Mouse (Mus musculus): Measurements from ENCODE around the gene Pkig. TPM values are rescaled to one million over a fixed set of nuclear protein-coding genes. Genes with fewer than 3 reads are reported as not detected.

Gene Pkig
- total and polyA plus RNA-seq, 3 experiments = 214 to 344 (median 237) TPM

- Histone ChIP-seq H3K4me3 (no peak overlapping the region), H3K27me3 (ENCODE audit: control insufficient read depth, insufficient read depth, low read length) (no peaks in the 10 kb centered on the region), H3K79me2 (replicated peaks; ENCODE audit: control insufficient read depth, insufficient read depth, low read length) (no peaks in the 10 kb centered on the region), H3K27ac (no peak overlapping the region), H3K36me3 (ENCODE audit: control insufficient read depth, insufficient read depth, low read length) (no peaks in the 10 kb centered on the region), H3K4me1 (ENCODE audit: control insufficient read depth, insufficient read depth, low read length) (peaks cover 2% of the 10 kb centered on the region; the same call in 1 of the 2 replicates), H3K9ac (ENCODE audit: low read depth, low read length) (no peak overlapping the region)
- TF ChIP-seq CTCF (IDR thresholded peaks at IDR 0.05) (no peak), EP300 (IDR thresholded peaks at IDR 0.05; ENCODE audit: insufficient read depth, low read depth, low read length) (no peak), POLR2A (IDR thresholded peaks at IDR 0.05; ENCODE audit: insufficient read depth, low read depth, low read length) (no peak)
- intact Hi-C loops (cut with DNase I) = no loop called here
- DNase-seq = no peak
- WGBS = 66% methylated on average over 2 of the region's 2 CpGs
Measured at GRCm38 (mm10) chr2:163758146-163758545, 100.0 kb downstream of the Pkig start.

DNA sequence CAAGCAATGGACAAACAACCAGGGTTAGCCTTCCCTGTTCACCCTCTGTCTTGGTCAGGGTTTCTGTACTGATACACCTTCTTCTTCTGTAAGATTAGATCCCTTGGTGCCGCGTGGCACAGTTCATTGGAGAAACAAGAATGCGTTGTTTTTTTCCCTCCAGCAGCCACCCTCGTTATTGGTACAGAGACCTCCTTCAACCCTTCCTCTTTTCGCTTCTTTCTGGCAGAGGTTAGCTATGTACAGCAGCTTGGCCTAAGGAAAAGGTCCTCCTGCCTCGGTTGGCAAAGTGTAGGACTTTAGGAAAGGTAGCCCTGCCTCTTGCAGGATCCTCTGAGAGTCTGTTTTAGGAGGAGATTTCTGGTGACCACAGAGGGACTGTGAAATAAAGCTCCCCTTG lies 102.4 kb downstream of the Pkig start:
- DNase-seq = no peak
- intact Hi-C loops (cut with DNase I) = no loop called here
- no peak overlapping the region for H3K27ac ChIP-seq

GRCm38 (mm10) chr2:163761402-163761801 lies 103.2 kb downstream of the Pkig start:
- intact Hi-C loops (cut with DNase I) = no loop called here
- WGBS = 85% methylated on average over 7 of the region's 7 CpGs

More for the DNA sequence above, 102.4 kb downstream of the Pkig start:
- Histone ChIP-seq H3K4me3 (no peak overlapping the region), H3K9ac (ENCODE audit: low read depth, low read length) (no peak overlapping the region), H3K36me3 (ENCODE audit: control insufficient read depth, insufficient read depth, low read length) (no peaks in the 10 kb centered on the region), H3K79me2 (replicated peaks; ENCODE audit: control insufficient read depth, insufficient read depth, low read length) (no peaks in the 10 kb centered on the region), H3K27me3 (ENCODE audit: control insufficient read depth, insufficient read depth, low read length) (no peaks in the 10 kb centered on the region), H3K4me1 (ENCODE audit: control insufficient read depth, insufficient read depth, low read length) (peaks cover 2% of the 10 kb centered on the region; the same call in 1 of the 2 replicates)
- TF ChIP-seq CTCF (IDR thresholded peaks at IDR 0.05) (no peak), POLR2A (IDR thresholded peaks at IDR 0.05; ENCODE audit: insufficient read depth, low read depth, low read length) (no peak), EP300 (IDR thresholded peaks at IDR 0.05; ENCODE audit: insufficient read depth, low read depth, low read length) (no peak)
- WGBS = 76% methylated on average over 6 of the region's 6 CpGs

GRCm38 (mm10) chr2:163766261-163766660 lies 108.1 kb downstream of the Pkig start:
- H3K9ac ChIP-seq (ENCODE audit: low read depth, low read length) = no peak overlapping the region
- H3K79me2 ChIP-seq (replicated peaks; ENCODE audit: control insufficient read depth, insufficient read depth, low read length) = no peaks in the 10 kb centered on the region
- H3K36me3 ChIP-seq (ENCODE audit: control insufficient read depth, insufficient read depth, low read length) = no peaks in the 10 kb centered on the region
- no peaks in the 10 kb centered on the region for H3K27me3 ChIP-seq (ENCODE audit: control insufficient read depth, insufficient read depth, low read length)
- no peaks in the 10 kb centered on the region for H3K4me1 ChIP-seq (ENCODE audit: control insufficient read depth, insufficient read depth, low read length)
- intact Hi-C loops (cut with DNase I) = no loop called here
- no peak overlapping the region for H3K4me3 ChIP-seq
- no peak overlapping the region for H3K27ac ChIP-seq
- TF ChIP-seq EP300 (IDR thresholded peaks at IDR 0.05; ENCODE audit: insufficient read depth, low read depth, low read length) (no peak), CTCF (IDR thresholded peaks at IDR 0.05) (no peak), POLR2A (IDR thresholded peaks at IDR 0.05; ENCODE audit: insufficient read depth, low read depth, low read length) (no peak)
- no peak for DNase-seq

More at GRCm38 (mm10) chr2:163761402-163761801, 103.2 kb downstream of the Pkig start:
- Histone ChIP-seq H3K4me3 (no peak overlapping the region), H3K36me3 (ENCODE audit: control insufficient read depth, insufficient read depth, low read length) (no peaks in the 10 kb centered on the region), H3K27me3 (ENCODE audit: control insufficient read depth, insufficient read depth, low read length) (no peaks in the 10 kb centered on the region), H3K9ac (ENCODE audit: low read depth, low read length) (no peak overlapping the region), H3K27ac (no peak overlapping the region), H3K79me2 (replicated peaks; ENCODE audit: control insufficient read depth, insufficient read depth, low read length) (no peaks in the 10 kb centered on the region), H3K4me1 (ENCODE audit: control insufficient read depth, insufficient read depth, low read length) (peaks cover under 1% of the 10 kb centered on the region; the same call in 1 of the 2 replicates)
- TF ChIP-seq POLR2A (IDR thresholded peaks at IDR 0.05; ENCODE audit: insufficient read depth, low read depth, low read length) (no peak), CTCF (IDR thresholded peaks at IDR 0.05) (no peak), EP300 (IDR thresholded peaks at IDR 0.05; ENCODE audit: insufficient read depth, low read depth, low read length) (no peak)
- DNase-seq = peak in 1 of 2 experiments; percentile 27

- Histone ChIP-seq H3K79me2 (replicated peaks; ENCODE audit: control insufficient read depth, insufficient read depth, low read length) (no peaks in the 10 kb centered on the region), H3K4me3 (no peak overlapping the region), H3K27me3 (ENCODE audit: control insufficient read depth, insufficient read depth, low read length) (no peaks in the 10 kb centered on the region), H3K4me1 (ENCODE audit: control insufficient read depth, insufficient read depth, low read length) (no peaks in the 10 kb centered on the region), H3K9ac (ENCODE audit: low read depth, low read length) (no peak overlapping the region), H3K36me3 (ENCODE audit: control insufficient read depth, insufficient read depth, low read length) (no peaks in the 10 kb centered on the region), H3K27ac (no peak overlapping the region)
- WGBS = 71% methylated on average over 1 of the region's 1 CpGs
- TF ChIP-seq CTCF (IDR thresholded peaks at IDR 0.05) (no peak), POLR2A (IDR thresholded peaks at IDR 0.05; ENCODE audit: insufficient read depth, low read depth, low read length) (no peak), EP300 (IDR thresholded peaks at IDR 0.05; ENCODE audit: insufficient read depth, low read depth, low read length) (no peak)
- intact Hi-C loops (cut with DNase I) = no loop called here
- no peak for DNase-seq
Measured at GRCm38 (mm10) chr2:163766890-163767289, 108.7 kb downstream of the Pkig start.

DNA sequence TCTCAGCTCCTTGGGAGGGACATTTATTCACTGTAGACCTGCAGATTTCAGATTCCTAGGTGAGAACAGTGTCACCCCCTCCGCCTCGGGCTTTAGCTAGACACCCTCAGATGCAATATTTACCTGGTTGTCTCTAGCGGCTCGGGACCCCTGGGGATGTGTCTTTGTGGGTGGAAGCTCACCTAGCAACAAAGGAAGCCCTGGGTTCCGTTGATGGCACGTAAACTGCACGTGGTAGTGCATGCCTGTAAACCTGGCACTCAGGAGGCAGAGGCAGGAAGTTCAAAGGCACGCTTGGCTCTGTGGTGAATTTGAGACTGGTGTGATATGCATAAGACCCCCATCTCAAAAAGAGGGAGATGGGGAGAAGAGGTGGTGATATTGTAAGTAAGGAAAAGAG lies 112.5 kb downstream of the Pkig start:
- H3K79me2 ChIP-seq (replicated peaks; ENCODE audit: control insufficient read depth, insufficient read depth, low read length) = no peaks in the 10 kb centered on the region
- no peaks in the 10 kb centered on the region for H3K4me1 ChIP-seq (ENCODE audit: control insufficient read depth, insufficient read depth, low read length)
- intact Hi-C loops (cut with DNase I) = no loop called here
- H3K27me3 ChIP-seq (ENCODE audit: control insufficient read depth, insufficient read depth, low read length) = no peaks in the 10 kb centered on the region
- H3K9ac ChIP-seq (ENCODE audit: low read depth, low read length) = no peak overlapping the region
- H3K4me3 ChIP-seq = no peak overlapping the region
- DNase-seq = no peak
- H3K27ac ChIP-seq = no peak overlapping the region
- no peaks in the 10 kb centered on the region for H3K36me3 ChIP-seq (ENCODE audit: control insufficient read depth, insufficient read depth, low read length)
- no peak for TF ChIP-seq CTCF (IDR thresholded peaks at IDR 0.05)
- TF ChIP-seq POLR2A (IDR thresholded peaks at IDR 0.05; ENCODE audit: insufficient read depth, low read depth, low read length) = no peak
- no peak for TF ChIP-seq EP300 (IDR thresholded peaks at IDR 0.05; ENCODE audit: insufficient read depth, low read depth, low read length)
- 79% methylated on average over 8 of the region's 8 CpGs for WGBS

Other genes with a start within 250 kb of the Pkig start
- gene Oser1, start 233.7 kb upstream of the Pkig start, total RNA-seq (2021) = 10 to 100 TPM; 19.6 to 21.2 TPM
- gene Oser1, start 233.7 kb upstream of the Pkig start, polyA plus RNA-seq (2012; rRNA removed) = 9.7 and 16.4 TPM in 2 replicates
- not detected for gene Gdap1l1, start 219.9 kb upstream of the Pkig start, total RNA-seq (2021)
- gene Gdap1l1, start 219.9 kb upstream of the Pkig start, polyA plus RNA-seq (2012; rRNA removed) = 0.23 and 0.25 TPM in 2 replicates
- gene Fitm2, start 185.8 kb upstream of the Pkig start, total RNA-seq (2021) = 100 to 1,000 TPM; 196 to 223 TPM
- 93.8 and 139 TPM in 2 replicates for gene Fitm2, start 185.8 kb upstream of the Pkig start, polyA plus RNA-seq (2012; rRNA removed)
- gene R3hdml, start 166.1 kb upstream of the Pkig start, total RNA-seq (2021) = not detected
- gene R3hdml, start 166.1 kb upstream of the Pkig start, polyA plus RNA-seq (2012; rRNA removed) = not detected in 2 replicates
- not detected for gene Hnf4a, start 151.6 kb upstream of the Pkig start, total RNA-seq (2021)
- gene Hnf4a, start 151.6 kb upstream of the Pkig start, polyA plus RNA-seq (2012; rRNA removed) = 0.03 TPM in 1 of 2 replicates, not detected in the other
- 10 to 100 TPM; 11.0 to 13.6 TPM for gene Ttpal, start 56.1 kb upstream of the Pkig start, total RNA-seq (2021)
- 10.2 and 11.0 TPM in 2 replicates for gene Ttpal, start 56.1 kb upstream of the Pkig start, polyA plus RNA-seq (2012; rRNA removed)
- gene Serinc3, start 13.3 kb upstream of the Pkig start, total RNA-seq (2021) = 100 to 1,000 TPM; 294 to 351 TPM
- 264 and 414 TPM in 2 replicates for gene Serinc3, start 13.3 kb upstream of the Pkig start, polyA plus RNA-seq (2012; rRNA removed)
- gene Ada, start 91.9 kb downstream of the Pkig start, total RNA-seq (2021) = 1 to 10 TPM in 1 of 2 experiments, under 1 TPM in 1; 0.65 to 1.0 TPM
- gene Ada, start 91.9 kb downstream of the Pkig start, polyA plus RNA-seq (2012; rRNA removed) = 0.61 and 1.2 TPM in 2 replicates
- 1 to 10 TPM; 1.3 to 2.6 TPM for gene Ccn5, start 162.5 kb downstream of the Pkig start, total RNA-seq (2021)
- 11.6 and 18.4 TPM in 2 replicates for gene Ccn5, start 162.5 kb downstream of the Pkig start, polyA plus RNA-seq (2012; rRNA removed)
- not detected for gene Kcnk15, start 195.3 kb downstream of the Pkig start, total RNA-seq (2021)
- not detected in 2 replicates for gene Kcnk15, start 195.3 kb downstream of the Pkig start, polyA plus RNA-seq (2012; rRNA removed)